Mouse (Mus musculus): ENCODE data around the gene Cd1d1. TPM values are rescaled to one million over a fixed set of nuclear protein-coding genes. Genes with fewer than 3 reads are reported as not detected.

Gene Cd1d1
- polyA plus RNA-seq (2015; fragmentation: Nextera tagmentation; extraction: Ambion mirVana), result 7.3 and 8.0 TPM in 2 replicates

DNA sequence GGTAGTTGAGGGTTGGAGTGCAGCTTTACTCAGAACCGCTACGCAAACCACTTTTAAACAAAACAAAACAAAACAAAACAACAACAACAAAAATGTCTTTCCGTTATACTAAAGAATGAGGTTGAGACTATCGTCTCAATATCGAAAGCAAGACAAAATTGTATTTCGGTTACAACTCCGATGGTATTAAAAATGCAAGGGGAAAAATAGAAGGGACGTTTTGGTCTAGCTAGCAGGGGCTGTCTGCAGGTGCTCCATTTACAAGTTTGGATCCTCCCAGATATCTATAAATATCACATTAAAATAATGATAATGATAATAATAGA lies at the start of gene Cd1d1:
Gene Cd1d1, minus strand, starts transcription at position 27 of the 326 bp plus-strand sequence.
- Histone ChIP-seq H3K27ac (ENCODE audit: low read length) (peak within 1 kb of the TSS; percentile 36), H3K36me3 (ENCODE audit: control insufficient read depth, insufficient read depth) (no peaks in the 10 kb centered on the region), H3K9ac (ENCODE audit: low read depth, low read length) (peak within 1 kb of the TSS; percentile 19), H3K27me3 (ENCODE audit: control insufficient read depth, insufficient read depth, low read depth, low read length) (no peaks in the 10 kb centered on the region), H3K4me2 (ENCODE audit: low read depth, low read length) (peak within 1 kb of the TSS; percentile 69), H3K9me3 (replicated peaks; ENCODE audit: control insufficient read depth, low read length) (no peaks in the 10 kb centered on the region), H3K4me3 (ENCODE audit: low read depth, low read length) (peak within 1 kb of the TSS; percentile 52), H3K4me1 (ENCODE audit: control insufficient read depth, low read depth, low read length) (peaks cover 4% of the 10 kb centered on the region)
- 15% methylated on average over 8 of the region's 8 CpGs for WGBS (ENCODE audit: insufficient replicate concordance)
- ATAC-seq (ENCODE audit: low read depth), result no peak

- H3K4me2 ChIP-seq (ENCODE audit: low read depth, low read length), result no peak overlapping the region
- no peak for ATAC-seq (ENCODE audit: low read depth)
- H3K4me3 ChIP-seq (ENCODE audit: low read depth, low read length), result no peak overlapping the region
- 73% methylated on average over 5 of the region's 5 CpGs for WGBS (ENCODE audit: insufficient replicate concordance)
- H3K9ac ChIP-seq (ENCODE audit: low read depth, low read length), result no peak overlapping the region
- H3K4me1 ChIP-seq (ENCODE audit: control insufficient read depth, low read depth, low read length), result no peaks in the 10 kb centered on the region
- no peaks in the 10 kb centered on the region for H3K27me3 ChIP-seq (ENCODE audit: control insufficient read depth, insufficient read depth, low read depth, low read length)
- no peaks in the 10 kb centered on the region for H3K36me3 ChIP-seq (ENCODE audit: control insufficient read depth, insufficient read depth)
- H3K27ac ChIP-seq (ENCODE audit: low read length), result no peak overlapping the region
- H3K9me3 ChIP-seq (replicated peaks; ENCODE audit: control insufficient read depth, low read length), result no peaks in the 10 kb centered on the region
Measured at GRCm38 (mm10) chr3:87047801-87048200, 48.6 kb upstream of the Cd1d1 start.

- H3K4me3 ChIP-seq (ENCODE audit: low read depth, low read length), result no peak overlapping the region
- no peak overlapping the region for H3K9ac ChIP-seq (ENCODE audit: low read depth, low read length)
- no peaks in the 10 kb centered on the region for H3K27me3 ChIP-seq (ENCODE audit: control insufficient read depth, insufficient read depth, low read depth, low read length)
- H3K36me3 ChIP-seq (ENCODE audit: control insufficient read depth, insufficient read depth), result no peaks in the 10 kb centered on the region
- 51% methylated on average over 2 of the region's 2 CpGs for WGBS (ENCODE audit: insufficient replicate concordance)
- no peak overlapping the region for H3K27ac ChIP-seq (ENCODE audit: low read length)
- H3K4me2 ChIP-seq (ENCODE audit: low read depth, low read length), result no peak overlapping the region
- no peaks in the 10 kb centered on the region for H3K9me3 ChIP-seq (replicated peaks; ENCODE audit: control insufficient read depth, low read length)
- ATAC-seq (ENCODE audit: low read depth), result no peak
- H3K4me1 ChIP-seq (ENCODE audit: control insufficient read depth, low read depth, low read length), result no peaks in the 10 kb centered on the region
Measured at GRCm38 (mm10) chr3:87041733-87042132, 42.5 kb upstream of the Cd1d1 start.

DNA sequence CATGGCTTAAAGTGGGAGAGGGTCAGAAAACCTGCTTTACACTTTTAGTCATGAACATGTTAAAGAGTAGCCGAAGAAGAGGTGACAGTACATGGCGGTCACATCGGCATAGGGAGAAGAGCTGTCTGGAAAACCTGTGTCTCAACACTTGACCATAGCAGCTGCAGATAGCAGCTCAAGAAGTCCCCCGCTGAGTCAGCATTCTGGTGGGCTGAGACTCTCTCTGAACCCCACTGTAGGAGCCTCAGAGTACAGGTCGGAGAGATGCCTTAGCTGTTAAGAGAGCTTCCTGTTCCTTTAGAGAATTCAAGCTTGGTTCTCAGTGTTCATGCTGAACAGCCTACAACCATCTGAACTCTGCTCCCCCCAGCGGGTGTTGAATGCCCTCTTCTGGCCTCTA lies 39.3 kb upstream of the Cd1d1 start:
- Histone ChIP-seq H3K4me1 (ENCODE audit: control insufficient read depth, low read depth, low read length) (no peaks in the 10 kb centered on the region), H3K9me3 (replicated peaks; ENCODE audit: control insufficient read depth, low read length) (no peaks in the 10 kb centered on the region), H3K36me3 (ENCODE audit: control insufficient read depth, insufficient read depth) (no peaks in the 10 kb centered on the region), H3K4me2 (ENCODE audit: low read depth, low read length) (no peak overlapping the region), H3K27me3 (ENCODE audit: control insufficient read depth, insufficient read depth, low read depth, low read length) (no peaks in the 10 kb centered on the region), H3K9ac (ENCODE audit: low read depth, low read length) (no peak overlapping the region), H3K4me3 (ENCODE audit: low read depth, low read length) (no peak overlapping the region), H3K27ac (ENCODE audit: low read length) (no peak overlapping the region)
- ATAC-seq (ENCODE audit: low read depth), result no peak
- 65% methylated on average over 6 of the region's 6 CpGs for WGBS (ENCODE audit: insufficient replicate concordance)

GRCm38 (mm10) chr3:87034061-87034460 lies 34.8 kb upstream of the Cd1d1 start:
- Histone ChIP-seq H3K4me2 (ENCODE audit: low read depth, low read length) (no peak overlapping the region), H3K9me3 (replicated peaks; ENCODE audit: control insufficient read depth, low read length) (no peaks in the 10 kb centered on the region), H3K36me3 (ENCODE audit: control insufficient read depth, insufficient read depth) (no peaks in the 10 kb centered on the region), H3K4me1 (ENCODE audit: control insufficient read depth, low read depth, low read length) (no peaks in the 10 kb centered on the region), H3K9ac (ENCODE audit: low read depth, low read length) (no peak overlapping the region), H3K4me3 (ENCODE audit: low read depth, low read length) (no peak overlapping the region), H3K27me3 (ENCODE audit: control insufficient read depth, insufficient read depth, low read depth, low read length) (no peaks in the 10 kb centered on the region), H3K27ac (ENCODE audit: low read length) (no peak overlapping the region)
- WGBS (ENCODE audit: insufficient replicate concordance), result 66% methylated on average over 4 of the region's 4 CpGs
- no peak for ATAC-seq (ENCODE audit: low read depth)

GRCm38 (mm10) chr3:87033357-87033756 lies 34.1 kb upstream of the Cd1d1 start:
- no peaks in the 10 kb centered on the region for H3K36me3 ChIP-seq (ENCODE audit: control insufficient read depth, insufficient read depth)
- H3K9me3 ChIP-seq (replicated peaks; ENCODE audit: control insufficient read depth, low read length), result no peaks in the 10 kb centered on the region
- no peak overlapping the region for H3K27ac ChIP-seq (ENCODE audit: low read length)
- H3K27me3 ChIP-seq (ENCODE audit: control insufficient read depth, insufficient read depth, low read depth, low read length), result no peaks in the 10 kb centered on the region
- H3K4me2 ChIP-seq (ENCODE audit: low read depth, low read length), result no peak overlapping the region
- no peak overlapping the region for H3K9ac ChIP-seq (ENCODE audit: low read depth, low read length)
- H3K4me3 ChIP-seq (ENCODE audit: low read depth, low read length), result no peak overlapping the region
- H3K4me1 ChIP-seq (ENCODE audit: control insufficient read depth, low read depth, low read length), result no peaks in the 10 kb centered on the region
- WGBS (ENCODE audit: insufficient replicate concordance), result 13% methylated on average over 8 of the region's 8 CpGs
- no peak for ATAC-seq (ENCODE audit: low read depth)

DNA sequence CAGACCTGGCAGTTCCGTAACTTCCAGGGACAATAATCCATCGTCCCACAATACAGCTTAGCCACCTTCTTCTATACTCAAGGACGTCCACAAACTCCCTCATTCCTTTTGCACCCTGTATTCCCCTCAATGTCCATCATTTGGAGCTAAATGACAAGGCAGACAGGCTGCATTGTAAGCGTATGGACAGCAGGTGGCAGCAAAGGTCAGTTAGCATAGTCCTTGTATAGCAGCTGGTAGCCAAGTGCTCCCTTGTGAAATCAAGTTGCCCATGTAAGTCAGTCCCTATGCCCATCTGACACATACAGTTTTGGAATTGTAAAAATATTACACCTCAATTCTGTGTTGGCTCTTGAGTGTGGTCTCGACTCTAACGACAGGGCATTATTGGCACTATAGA lies 31.6 kb upstream of the Cd1d1 start:
- Histone ChIP-seq H3K4me3 (ENCODE audit: low read depth, low read length) (no peak overlapping the region), H3K4me1 (ENCODE audit: control insufficient read depth, low read depth, low read length) (no peaks in the 10 kb centered on the region), H3K9ac (ENCODE audit: low read depth, low read length) (no peak overlapping the region), H3K9me3 (replicated peaks; ENCODE audit: control insufficient read depth, low read length) (no peaks in the 10 kb centered on the region), H3K36me3 (ENCODE audit: control insufficient read depth, insufficient read depth) (no peaks in the 10 kb centered on the region), H3K27ac (ENCODE audit: low read length) (no peak overlapping the region), H3K27me3 (ENCODE audit: control insufficient read depth, insufficient read depth, low read depth, low read length) (no peaks in the 10 kb centered on the region), H3K4me2 (ENCODE audit: low read depth, low read length) (no peak overlapping the region)
- no peak for ATAC-seq (ENCODE audit: low read depth)
- WGBS (ENCODE audit: insufficient replicate concordance), result 24% methylated on average over 6 of the region's 6 CpGs

DNA sequence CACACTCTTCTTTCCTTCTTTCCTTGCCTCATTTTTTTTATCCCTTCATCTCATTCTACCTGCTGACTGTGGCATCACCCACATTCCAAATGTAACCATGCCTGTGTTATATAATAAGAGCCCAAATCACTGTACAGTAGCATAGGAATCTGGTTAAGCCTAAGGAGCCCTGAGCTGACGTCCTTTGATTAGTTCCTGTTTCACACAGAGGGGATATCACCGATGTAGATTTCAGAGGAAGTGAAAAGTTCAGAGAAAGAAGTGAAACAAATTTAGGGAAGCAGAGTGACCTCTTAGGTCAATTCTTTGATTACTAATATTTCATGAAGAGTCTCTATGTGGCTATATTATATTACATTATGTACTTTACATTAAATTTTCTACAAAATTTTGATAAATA lies 18.5 kb upstream of the Cd1d1 start:
- Histone ChIP-seq H3K4me2 (ENCODE audit: low read depth, low read length) (no peak overlapping the region), H3K27me3 (ENCODE audit: control insufficient read depth, insufficient read depth, low read depth, low read length) (no peaks in the 10 kb centered on the region), H3K9ac (ENCODE audit: low read depth, low read length) (no peak overlapping the region), H3K27ac (ENCODE audit: low read length) (no peak overlapping the region), H3K4me1 (ENCODE audit: control insufficient read depth, low read depth, low read length) (no peaks in the 10 kb centered on the region), H3K36me3 (ENCODE audit: control insufficient read depth, insufficient read depth) (no peaks in the 10 kb centered on the region), H3K4me3 (ENCODE audit: low read depth, low read length) (no peak overlapping the region), H3K9me3 (replicated peaks; ENCODE audit: control insufficient read depth, low read length) (no peaks in the 10 kb centered on the region)
- 10% methylated on average over 2 of the region's 2 CpGs for WGBS (ENCODE audit: insufficient replicate concordance)
- ATAC-seq (ENCODE audit: low read depth), result no peak

- Histone ChIP-seq H3K36me3 (ENCODE audit: control insufficient read depth, insufficient read depth) (no peaks in the 10 kb centered on the region), H3K27me3 (ENCODE audit: control insufficient read depth, insufficient read depth, low read depth, low read length) (no peaks in the 10 kb centered on the region), H3K9me3 (replicated peaks; ENCODE audit: control insufficient read depth, low read length) (no peaks in the 10 kb centered on the region), H3K4me2 (ENCODE audit: low read depth, low read length) (no peak overlapping the region), H3K27ac (ENCODE audit: low read length) (no peak overlapping the region), H3K4me3 (ENCODE audit: low read depth, low read length) (no peak overlapping the region), H3K4me1 (ENCODE audit: control insufficient read depth, low read depth, low read length) (no peaks in the 10 kb centered on the region), H3K9ac (ENCODE audit: low read depth, low read length) (no peak overlapping the region)
- no peak for ATAC-seq (ENCODE audit: low read depth)
- 47% methylated on average over 1 of the region's 1 CpGs for WGBS (ENCODE audit: insufficient replicate concordance)
Measured at GRCm38 (mm10) chr3:87017001-87017400, 17.8 kb upstream of the Cd1d1 start.

- Histone ChIP-seq H3K9me3 (replicated peaks; ENCODE audit: control insufficient read depth, low read length) (no peaks in the 10 kb centered on the region), H3K27ac (ENCODE audit: low read length) (no peak overlapping the region), H3K9ac (ENCODE audit: low read depth, low read length) (no peak overlapping the region), H3K27me3 (ENCODE audit: control insufficient read depth, insufficient read depth, low read depth, low read length) (no peaks in the 10 kb centered on the region), H3K36me3 (ENCODE audit: control insufficient read depth, insufficient read depth) (no peaks in the 10 kb centered on the region), H3K4me1 (ENCODE audit: control insufficient read depth, low read depth, low read length) (no peaks in the 10 kb centered on the region), H3K4me3 (ENCODE audit: low read depth, low read length) (no peak overlapping the region), H3K4me2 (ENCODE audit: low read depth, low read length) (no peak overlapping the region)
- 46% methylated on average over 4 of the region's 4 CpGs for WGBS (ENCODE audit: insufficient replicate concordance)
- ATAC-seq (ENCODE audit: low read depth), result no peak
Measured at GRCm38 (mm10) chr3:87015931-87016330, 16.7 kb upstream of the Cd1d1 start.

Measured in liver, embryonic 16.5 days (tissue).